Mouse (Mus musculus) lung, postnatal 0 days (tissue): ENCODE data around the gene Gm11444. TPM values are rescaled to one million over a fixed set of nuclear protein-coding genes. Genes with fewer than 3 reads are reported as not detected.

Experiments used
- ATAC-seq: fragments of 200-750 bp; cut with Nextera tagmentation; 2 replicates; pipeline ENCODE4 v1.8.0; 2017; ENCODE audit warnings: moderate library complexity
- DNase-seq: peaks from one replicate; pipeline ENCODE4 v3.0.0-alpha.2; 2016; ENCODE audit warnings: low spot score
- H3K27ac ChIP-seq: fragments of 300-500 bp; sonication (generic); 2 replicates; pipeline ENCODE4 v1.5.1; 2014; ENCODE audit warnings: antibody characterized with exemption, mild to moderate bottlenecking, low read length, mixed read lengths
- H3K27me3 ChIP-seq: fragments of 300-500 bp; sonication (generic); replicated peaks from 2 replicates; pipeline ENCODE4 v1.6.1; 2014; ENCODE audit warnings: low read length, mixed read lengths; ENCODE audit not compliant: insufficient read depth
- H3K36me3 ChIP-seq: fragments of 300-500 bp; sonication (generic); 2 replicates; pipeline ENCODE4 v1.6.1; 2014; ENCODE audit warnings: low read length, mixed read lengths; ENCODE audit not compliant: insufficient read depth
- H3K4me1 ChIP-seq: fragments of 300-500 bp; sonication (generic); 2 replicates; pipeline ENCODE4 v1.6.1; 2014; ENCODE audit warnings: antibody characterized with exemption, low read depth, low read length, mixed read lengths; ENCODE audit not compliant: insufficient read depth
- H3K4me2 ChIP-seq: fragments of 300-500 bp; sonication (generic); replicated peaks from 2 replicates; pipeline ENCODE4 v1.6.1; 2014; ENCODE audit warnings: low read depth, mild to moderate bottlenecking, low read length, moderate library complexity, mixed read lengths
- H3K4me3 ChIP-seq: fragments of 300-500 bp; sonication (generic); 2 replicates; pipeline ENCODE4 v1.5.1; 2014; ENCODE audit warnings: low read depth, low read length
- H3K9ac ChIP-seq: fragments of 300-500 bp; sonication (generic); replicated peaks from 2 replicates; pipeline ENCODE4 v1.6.1; 2014; ENCODE audit warnings: low read depth, mild to moderate bottlenecking
- H3K9me3 ChIP-seq: fragments of 300-500 bp; sonication (generic); 2 replicates; pipeline ENCODE4 v1.6.1; 2016; ENCODE audit warnings: low read length, mixed read lengths
- CTCF ChIP-seq: IDR thresholded peaks from 2 replicates; pipeline ENCODE4 v1.5.1; 2016; ENCODE audit warnings: antibody characterized with exemption, mild to moderate bottlenecking
- EP300 ChIP-seq: IDR thresholded peaks from 2 replicates; pipeline ENCODE4 v1.6.1; 2016; ENCODE audit warnings: antibody characterized with exemption, mild to moderate bottlenecking, control low read depth
- WGBS: fragments of 180-500 bp; shearing (Covaris S2); extraction: QIAGEN DNeasy Blood & Tissue Kit; methylation state at CpG from one replicate; pipeline ENCODE4 v1.1.7; 2014; 5-methylcytosine and 5-hydroxymethylcytosine counted together
- polyA plus RNA-seq: library from polyadenylated mRNA; unstranded; fragments of >200 nt; fragmentation: Nextera tagmentation; extraction: Ambion mirVana; gene quantifications from 2 replicates; pipeline ENCODE4 v1.2.1, GENCODE M21; 2015

The Gm11444 gene
- polyA plus RNA-seq, 1 experiment from 2014 or later = not detected

DNA sequence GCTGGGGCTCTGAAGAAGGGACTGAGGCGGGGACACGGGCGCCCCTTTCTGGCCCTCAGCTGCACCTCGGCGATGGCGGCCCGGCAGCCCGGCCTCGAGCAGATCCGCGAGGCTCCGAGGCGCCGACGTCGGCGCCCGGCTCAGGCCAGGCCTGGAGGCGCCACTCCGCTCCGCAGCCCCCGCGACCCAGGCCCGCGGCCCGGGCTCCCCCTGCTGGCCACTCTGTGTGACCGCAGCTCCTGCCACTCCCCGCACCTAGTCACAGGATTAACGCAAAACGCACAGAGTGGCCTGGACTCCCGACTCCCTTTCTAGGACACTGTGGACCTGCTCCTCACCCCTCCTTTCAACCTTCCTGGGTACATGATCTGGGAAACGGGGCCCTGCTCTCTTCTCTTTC is 8.2 kb downstream of the Gm11444 start:
- Histone ChIP-seq H3K27ac (peak overlapping the region; percentile 97), H3K9me3 (no peaks in the 10 kb centered on the region), H3K4me1 (peaks cover 14% of the 10 kb centered on the region; the same call in 1 of the 2 replicates), H3K4me3 (peak overlapping the region; percentile 63), H3K9ac (peak overlapping the region; percentile 84), H3K4me2 (peak overlapping the region; percentile 80), H3K27me3 (peaks cover 25% of the 10 kb centered on the region), H3K36me3 (peaks cover 19% of the 10 kb centered on the region)
- peak; percentile 84 for DNase-seq
- TF ChIP-seq EP300 (no peak), CTCF (peak; percentile 77)
- 1% methylated on average over 30 of the region's 32 CpGs for WGBS
- ATAC-seq = 0 out of 2 replicates have a peak, but pooled peaks have one; percentile 1

DNA sequence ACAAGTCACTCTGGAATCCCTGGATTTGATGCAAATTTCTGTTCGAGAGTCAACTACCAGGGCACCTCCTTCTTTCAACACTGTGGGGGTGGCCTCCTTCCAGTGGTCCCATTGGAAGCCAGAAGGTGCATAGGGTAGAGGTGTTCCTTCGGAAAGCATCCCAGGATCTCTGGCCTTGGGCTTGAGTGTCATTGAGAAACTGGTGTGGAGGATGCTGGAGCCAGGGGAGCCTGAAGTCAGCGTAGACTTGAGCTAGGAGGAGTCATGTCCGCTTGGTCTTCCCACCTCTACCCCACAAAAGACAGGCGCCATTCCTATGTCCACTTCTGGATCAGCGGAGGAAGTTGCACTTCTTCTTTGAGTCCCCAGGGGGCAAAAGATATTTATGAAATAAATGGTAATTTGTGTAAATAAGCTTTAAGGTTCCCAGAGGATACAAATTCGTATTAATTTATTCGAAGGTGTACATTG is 8.9 kb downstream of the Gm11444 start:
- H3K9ac ChIP-seq = peak overlapping the region; percentile 84
- ATAC-seq (no peak), DNase-seq (peak; percentile 73)
- WGBS = 15% methylated on average over 8 of the region's 8 CpGs
- H3K27me3 ChIP-seq = peaks cover 29% of the 10 kb centered on the region
- H3K9me3 ChIP-seq = no peaks in the 10 kb centered on the region
- peak overlapping the region; percentile 80 for H3K4me2 ChIP-seq
- TF ChIP-seq CTCF (peak; percentile 26; the same call in 1 of the 2 replicates), EP300 (no peak)
- H3K36me3 ChIP-seq = peaks cover 26% of the 10 kb centered on the region
- H3K4me3 ChIP-seq = peak overlapping the region; percentile 63
- H3K4me1 ChIP-seq = peaks cover 14% of the 10 kb centered on the region; the same call in 1 of the 2 replicates
- H3K27ac ChIP-seq = peak overlapping the region; percentile 97

DNA sequence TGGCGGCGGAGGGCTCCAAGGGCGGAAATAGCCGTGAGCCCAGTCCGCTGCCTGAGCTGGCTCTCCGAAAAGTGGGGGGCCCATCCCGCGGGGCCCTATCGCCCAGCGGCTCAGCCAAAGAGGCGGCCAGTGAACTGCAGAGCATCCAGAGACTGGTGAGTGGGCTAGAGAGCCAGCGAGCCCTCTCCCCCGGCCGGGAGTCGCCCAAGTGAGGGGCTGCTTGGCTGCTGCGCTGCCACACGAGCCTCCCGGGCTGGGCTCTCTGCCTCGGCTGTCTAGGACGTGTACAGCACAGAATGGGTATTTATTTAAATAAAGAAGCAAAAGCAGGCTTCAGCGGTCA is 9.4 kb downstream of the Gm11444 start:
- Histone ChIP-seq H3K4me2 (peak overlapping the region; percentile 80), H3K4me1 (peaks cover 14% of the 10 kb centered on the region; the same call in 1 of the 2 replicates), H3K36me3 (peaks cover 27% of the 10 kb centered on the region), H3K9me3 (no peaks in the 10 kb centered on the region), H3K27me3 (peaks cover 34% of the 10 kb centered on the region), H3K9ac (peak overlapping the region; percentile 84), H3K4me3 (peak overlapping the region; percentile 63), H3K27ac (peak overlapping the region; percentile 97)
- ATAC-seq (no peak), DNase-seq (no peak)
- WGBS = 19% methylated on average over 21 of the region's 21 CpGs
- no peak for TF ChIP-seq EP300
- no peak for TF ChIP-seq CTCF

DNA sequence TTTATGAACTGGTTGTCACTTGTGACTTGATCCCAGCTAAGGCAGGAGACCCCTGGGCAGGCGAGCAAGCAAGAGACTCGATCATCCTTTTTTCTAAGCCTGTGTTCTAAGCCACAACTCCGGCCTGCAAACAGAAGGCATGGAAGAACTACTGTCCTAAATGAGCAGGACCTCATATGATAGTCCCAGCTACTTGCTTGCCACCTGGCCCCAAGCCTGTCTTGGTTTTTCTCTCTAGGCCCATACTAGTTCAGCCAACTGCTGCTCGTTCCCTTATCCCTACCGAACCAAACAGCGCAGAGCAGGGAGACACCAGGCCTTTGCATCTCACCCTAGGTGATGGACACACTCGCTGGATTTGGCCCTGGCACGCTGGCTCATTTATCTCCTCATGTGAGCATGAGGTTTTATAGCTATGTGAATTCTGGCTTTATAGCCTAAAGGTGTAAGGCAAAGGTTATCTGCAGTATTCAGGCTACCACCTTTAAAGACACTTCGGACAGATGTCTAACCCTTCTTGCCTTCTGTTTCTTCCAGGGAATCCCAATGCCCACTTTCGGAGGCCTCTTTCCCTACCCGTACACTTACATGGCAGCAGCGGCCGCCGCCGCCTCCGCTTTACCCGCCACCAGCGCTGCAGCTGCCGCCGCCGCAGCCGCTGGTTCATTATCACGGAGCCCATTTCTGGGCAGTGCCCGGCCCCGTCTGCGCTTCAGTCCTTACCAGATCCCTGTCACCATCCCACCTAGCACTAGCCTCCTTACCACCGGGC is 9.9 kb downstream of the Gm11444 start:
- H3K4me1 ChIP-seq = peaks cover 14% of the 10 kb centered on the region; the same call in 1 of the 2 replicates
- H3K9me3 ChIP-seq = no peaks in the 10 kb centered on the region
- DNase-seq (no peak), ATAC-seq (no peak)
- peak overlapping the region; percentile 63 for H3K4me3 ChIP-seq
- TF ChIP-seq CTCF = no peak
- no peak for TF ChIP-seq EP300
- H3K36me3 ChIP-seq = peaks cover 27% of the 10 kb centered on the region
- peak overlapping the region; percentile 80 for H3K4me2 ChIP-seq
- peak overlapping the region; percentile 84 for H3K9ac ChIP-seq
- 19% methylated on average over 27 of the region's 27 CpGs for WGBS
- H3K27ac ChIP-seq = peak overlapping the region; percentile 97
- H3K27me3 ChIP-seq = peaks cover 38% of the 10 kb centered on the region

DNA sequence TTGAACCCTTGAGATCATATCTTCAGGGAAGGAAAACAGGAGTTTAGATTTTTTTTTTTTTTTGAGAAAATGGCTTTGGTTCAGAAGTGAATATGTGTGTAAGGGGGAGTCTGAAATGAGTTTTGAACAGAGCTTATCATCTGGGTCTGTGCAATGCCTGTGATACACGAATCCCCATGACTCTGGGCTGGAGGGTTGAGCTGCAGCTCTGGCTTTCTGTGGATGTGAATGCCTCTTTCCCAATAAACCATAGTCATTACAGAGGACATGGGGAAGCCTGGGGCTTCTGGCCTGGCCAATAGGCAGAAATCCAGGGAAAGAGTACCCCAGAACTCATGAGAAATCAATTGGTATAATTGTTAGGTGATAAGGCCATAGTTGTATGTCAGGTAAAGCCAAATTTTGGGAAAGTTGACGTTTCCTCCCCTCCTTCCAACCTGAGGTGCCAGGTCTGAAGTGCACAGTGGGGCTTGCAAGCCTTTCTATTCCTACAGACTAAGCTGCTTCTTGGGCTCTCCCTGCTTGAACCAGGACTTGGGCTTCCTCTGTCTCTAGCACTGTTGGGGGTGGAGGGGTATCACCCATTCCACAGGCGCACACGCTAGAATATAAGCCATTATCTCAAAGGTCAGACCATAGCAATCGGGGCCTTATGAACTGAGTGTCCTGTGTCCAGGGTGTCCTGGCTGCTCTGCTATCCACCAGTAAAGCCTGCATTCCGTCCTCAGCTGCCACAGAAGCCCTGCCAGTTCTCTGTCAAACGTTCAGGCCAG is 10.7 kb downstream of the Gm11444 start:
- WGBS = 40% methylated on average over 7 of the region's 7 CpGs

More for the DNA sequence above, 10.7 kb downstream of the Gm11444 start:
- peaks cover 32% of the 10 kb centered on the region for H3K36me3 ChIP-seq
- TF ChIP-seq EP300 = no peak
- TF ChIP-seq CTCF = no peak
- no peak for ATAC-seq
- peaks cover 14% of the 10 kb centered on the region; the same call in 1 of the 2 replicates for H3K4me1 ChIP-seq
- peak overlapping the region; percentile 84 for H3K9ac ChIP-seq
- H3K4me3 ChIP-seq = peak overlapping the region; percentile 63
- H3K4me2 ChIP-seq = peak overlapping the region; percentile 80
- peaks cover 44% of the 10 kb centered on the region for H3K27me3 ChIP-seq
- H3K9me3 ChIP-seq = no peaks in the 10 kb centered on the region
- no peak for DNase-seq
- peak overlapping the region; percentile 97 for H3K27ac ChIP-seq
